Mouse (Mus musculus) erythroblast, adult 5-6 weeks (primary cell): ENCODE results near the gene Syt3. TPM values are rescaled to one million over a fixed set of nuclear protein-coding genes. Genes with fewer than 3 reads are reported as not detected.

Experiments used
- ATAC-seq: replicated peaks from 2 replicates; pipeline ENCODE4 v1.8.0; 2016; ENCODE audit warnings: moderate number of reproducible peaks, mild to moderate bottlenecking, moderate TSS enrichment, inconsistent platforms; ENCODE audit not compliant: poor library complexity, low FRiP score, severe bottlenecking
- total RNA-seq, 2 experiments: library from RNA; stranded (forward) in 1 of 2; stranded (reverse) in 1 of 2; fragments of 150-400 nt in 1 of 2; fragments of 200-764, 138-1000 nt in 1 of 2; gene quantifications; 2 replicates each; pipeline versions ENCODE4 v1.2.3 to v1.2.4; 2015 to 2017; ENCODE audit warnings: low replicate concordance in 2 of 2

Syt3 gene
- total RNA-seq, 2 experiments from 2014 or later, result not detected

DNA sequence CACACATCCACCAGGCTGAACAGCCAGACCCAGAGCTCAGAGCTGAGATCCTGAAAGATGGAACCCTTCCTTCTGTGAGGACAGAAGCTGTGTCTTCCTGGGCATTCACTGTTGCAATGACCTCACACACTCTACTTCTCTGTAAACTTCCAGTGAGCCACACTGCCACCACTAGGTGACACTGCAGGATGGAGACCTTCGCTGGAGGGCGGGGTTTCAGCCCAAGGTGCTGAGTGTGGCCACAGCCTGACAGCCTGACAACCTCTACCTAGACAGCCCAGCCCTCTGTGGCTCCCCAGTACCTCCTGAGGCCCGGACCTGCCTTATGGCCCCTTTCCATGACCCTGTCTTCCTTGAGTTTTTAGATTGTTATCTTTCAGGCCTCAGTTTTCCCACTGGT, 14.7 kb downstream of the Syt3 start:
- 0 out of 2 replicates have a peak, but pooled peaks have one; percentile 52 for ATAC-seq

DNA sequence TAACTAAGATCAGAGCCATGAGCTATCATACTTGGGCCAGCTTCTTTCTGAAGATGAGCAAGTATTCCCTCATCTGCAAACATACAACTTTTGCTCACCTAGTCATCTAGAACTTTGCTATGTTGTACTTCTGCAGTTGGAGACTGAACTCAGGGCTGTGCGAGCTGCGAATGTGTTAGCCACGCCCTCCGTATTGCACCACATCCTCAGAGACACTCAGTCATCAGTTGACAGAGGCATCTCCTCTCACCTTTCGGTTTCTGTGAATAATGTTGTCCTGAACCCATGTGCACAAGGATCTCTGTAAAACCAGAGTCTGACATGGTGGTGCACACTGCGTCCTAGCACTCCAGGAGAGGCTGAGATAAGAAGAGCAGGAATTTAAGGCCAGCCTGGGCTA, 17.8 kb downstream of the Syt3 start:
- ATAC-seq, result no peak

GRCm38 (mm10) chr7:44405346-44406014, 21.6 kb downstream of the Syt3 start:
- peak; percentile 58; the same call in 1 of the 2 replicates for ATAC-seq

DNA sequence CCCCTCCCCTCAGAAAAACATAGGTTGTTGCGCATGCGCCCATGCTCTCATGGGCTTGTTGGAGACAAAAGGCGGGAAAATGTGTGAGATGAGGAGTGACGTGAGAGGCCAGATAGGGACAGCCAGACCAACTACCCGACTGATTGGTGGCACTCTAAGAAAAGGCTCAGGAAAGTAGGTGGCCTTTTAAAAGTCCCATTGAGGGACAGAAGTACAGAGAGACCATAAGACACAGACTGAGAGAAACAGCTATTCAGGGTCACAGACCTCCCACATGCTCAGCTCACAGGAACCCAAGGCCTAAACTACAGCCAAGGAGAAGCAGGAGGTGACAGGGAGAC, 22.1 kb downstream of the Syt3 start:
- 0 out of 2 replicates have a peak, but pooled peaks have one; percentile 30 for ATAC-seq

DNA sequence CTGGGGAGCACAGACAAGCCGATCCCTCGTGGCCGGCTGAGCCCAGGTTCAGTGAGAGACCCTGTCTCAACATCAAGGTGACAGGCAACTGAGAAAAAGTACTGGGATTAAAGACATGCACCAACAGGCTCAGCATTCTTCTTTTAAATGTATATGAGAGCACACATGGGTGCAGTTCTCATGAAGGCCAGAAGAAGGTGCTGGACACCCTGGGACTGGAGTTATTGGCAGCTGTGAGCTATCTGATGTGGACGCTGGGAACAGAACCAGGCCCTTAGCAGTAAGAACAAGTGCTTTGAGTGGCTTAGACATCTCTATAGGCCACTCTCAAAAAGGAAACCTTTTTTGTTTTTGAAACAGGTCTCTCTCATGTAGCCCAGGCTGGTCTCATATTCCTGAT, 27.2 kb downstream of the Syt3 start:
- no peak for ATAC-seq

DNA sequence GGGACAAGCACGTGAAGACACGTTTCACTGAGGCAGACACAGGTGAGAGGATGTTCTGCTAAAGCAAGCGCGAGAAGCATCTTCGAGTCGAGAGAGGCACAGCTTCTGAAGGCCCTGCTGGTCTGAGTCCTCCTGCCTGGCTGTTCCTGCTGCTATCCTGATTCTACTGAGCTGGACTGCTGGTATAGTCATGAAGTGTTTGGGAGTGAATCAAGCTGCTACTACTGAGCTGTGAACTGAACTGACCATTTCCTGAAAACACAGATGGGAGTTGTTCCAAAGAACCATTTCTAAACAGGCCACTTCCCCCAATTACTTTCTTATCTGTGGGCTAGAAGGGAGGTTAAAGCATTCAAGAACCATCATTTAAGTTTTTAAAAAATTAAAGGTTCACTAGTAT, 29.4 kb downstream of the Syt3 start:
- no peak for ATAC-seq

- ATAC-seq, result no peak
These were observed 43.8 kb downstream of the Syt3 start for GRCm38 (mm10) chr7:44427666-44428065.

GRCm38 (mm10) chr7:44428171-44428950, 44.5 kb downstream of the Syt3 start:
- ATAC-seq, result no peak

DNA sequence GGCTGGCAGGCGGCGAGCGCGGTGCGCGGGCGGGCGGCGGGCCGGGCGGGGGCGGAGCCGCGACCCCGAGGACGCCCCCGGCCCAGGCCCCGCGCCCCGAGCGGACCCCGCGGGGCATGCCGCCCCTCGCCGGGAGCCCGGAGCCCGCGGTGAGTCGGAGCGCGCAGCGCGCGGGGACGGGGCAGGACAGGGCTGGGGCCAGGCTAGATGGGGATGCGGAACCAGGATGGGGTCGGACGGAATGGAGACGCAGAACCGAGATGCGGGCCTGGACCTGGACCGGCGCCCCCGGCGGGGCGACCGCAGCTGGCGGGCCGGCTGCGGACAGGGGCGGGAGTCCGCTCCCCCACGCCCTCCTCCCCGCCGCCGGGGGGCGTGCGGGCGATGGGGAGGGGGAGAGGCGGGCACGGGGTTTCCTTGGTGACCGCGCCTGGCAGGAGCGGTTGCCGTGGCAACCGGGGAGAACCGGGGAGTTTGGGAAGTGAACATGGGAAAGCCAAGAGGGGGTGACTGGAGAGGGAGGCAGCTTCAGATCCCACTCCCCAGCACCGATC, 45.1 kb downstream of the Syt3 start, which contains the start of gene Lrrc4b:
Gene Lrrc4b, plus strand, starts transcription at position 51 of the 554 bp plus-strand sequence.
- ATAC-seq, result no peak

- no peak for ATAC-seq
These were observed 45.9 kb downstream of the Syt3 start for GRCm38 (mm10) chr7:44429534-44430488.

DNA sequence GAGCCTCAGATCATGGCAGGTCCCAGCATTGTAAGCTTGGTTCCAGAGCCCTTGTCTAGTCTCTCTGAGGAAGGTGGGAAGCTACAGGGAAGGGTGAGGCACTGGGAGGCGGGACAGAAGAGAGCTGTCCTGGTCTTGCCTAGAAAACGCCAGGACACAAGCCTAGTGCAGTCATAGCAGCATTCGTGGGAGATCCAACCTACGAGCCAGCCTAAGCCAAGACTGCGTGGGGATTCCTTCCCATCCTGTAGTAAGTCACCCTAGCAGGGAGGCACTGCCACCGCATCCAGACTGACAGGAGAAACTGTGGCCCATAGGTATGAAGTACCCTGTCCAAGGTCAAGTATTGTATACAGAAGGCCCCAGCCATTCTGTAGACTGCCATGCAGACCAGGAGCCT, 48.6 kb downstream of the Syt3 start:
- ATAC-seq, result no peak

GRCm38 (mm10) chr7:44433371-44433770, 49.5 kb downstream of the Syt3 start:
- ATAC-seq, result no peak

- ATAC-seq, result no peak
These were observed 50.2 kb downstream of the Syt3 start for GRCm38 (mm10) chr7:44434089-44434488.

DNA sequence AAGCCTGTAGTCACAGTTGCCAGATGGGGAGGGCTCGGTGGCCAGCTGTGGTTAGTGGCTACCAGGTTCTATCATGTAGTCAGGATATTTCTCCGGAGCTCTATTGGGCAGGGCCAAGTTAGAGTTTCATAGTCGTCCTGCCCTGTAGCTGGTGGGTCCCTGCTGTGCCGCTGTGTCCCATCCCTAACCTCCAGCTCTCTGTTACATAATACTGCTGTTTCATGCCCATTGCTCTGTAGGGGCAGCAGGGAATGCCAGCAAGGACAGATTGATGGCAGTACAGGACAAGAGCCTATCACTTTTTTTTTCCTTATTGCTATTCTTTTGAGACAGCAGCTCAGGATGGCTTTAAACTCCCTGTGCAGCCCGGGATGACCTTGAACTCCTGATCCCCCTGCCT, 51.9 kb downstream of the Syt3 start:
- no peak for ATAC-seq

DNA sequence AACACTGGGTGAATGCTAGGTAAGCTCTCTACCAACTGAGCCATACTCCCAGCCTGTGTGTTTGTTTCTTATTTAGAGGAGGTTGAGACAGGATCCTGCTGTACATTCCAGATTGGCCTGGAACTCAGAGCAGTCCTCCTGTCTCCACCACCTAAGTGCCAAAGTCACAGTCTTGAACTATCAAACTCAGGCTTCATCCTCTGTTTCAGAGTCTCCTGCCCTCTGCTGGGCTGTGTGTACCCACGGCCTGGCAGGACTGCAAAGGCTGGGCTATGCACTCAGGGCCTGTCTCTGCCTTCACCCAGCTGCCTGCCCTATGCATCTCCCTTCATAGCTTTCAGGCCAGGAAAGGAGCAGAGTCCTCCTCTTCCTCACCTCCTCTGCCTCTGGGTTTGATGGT, 52.4 kb downstream of the Syt3 start:
- ATAC-seq, result no peak

GRCm38 (mm10) chr7:44437188-44437587, 53.3 kb downstream of the Syt3 start:
- no peak for ATAC-seq

DNA sequence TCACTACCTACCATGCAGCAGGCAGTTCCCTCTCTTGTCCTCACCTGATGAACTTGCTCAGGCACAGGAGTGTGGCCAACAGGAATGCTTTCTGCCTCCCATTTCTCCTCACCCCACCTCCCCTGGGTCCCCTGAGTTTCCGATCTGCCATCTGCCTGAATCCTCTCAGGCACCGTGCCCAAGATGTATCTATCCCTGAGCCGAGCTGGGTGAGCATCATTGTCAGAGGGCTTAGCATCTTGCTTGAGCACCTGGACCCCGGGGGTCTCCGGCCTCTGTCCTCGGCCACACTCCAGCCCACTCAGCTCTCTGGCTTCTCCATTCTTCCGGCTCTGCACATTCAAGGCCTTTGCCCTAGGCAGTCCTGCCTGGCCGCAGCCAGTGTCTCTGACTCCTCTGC, 54.0 kb downstream of the Syt3 start:
- no peak for ATAC-seq

DNA sequence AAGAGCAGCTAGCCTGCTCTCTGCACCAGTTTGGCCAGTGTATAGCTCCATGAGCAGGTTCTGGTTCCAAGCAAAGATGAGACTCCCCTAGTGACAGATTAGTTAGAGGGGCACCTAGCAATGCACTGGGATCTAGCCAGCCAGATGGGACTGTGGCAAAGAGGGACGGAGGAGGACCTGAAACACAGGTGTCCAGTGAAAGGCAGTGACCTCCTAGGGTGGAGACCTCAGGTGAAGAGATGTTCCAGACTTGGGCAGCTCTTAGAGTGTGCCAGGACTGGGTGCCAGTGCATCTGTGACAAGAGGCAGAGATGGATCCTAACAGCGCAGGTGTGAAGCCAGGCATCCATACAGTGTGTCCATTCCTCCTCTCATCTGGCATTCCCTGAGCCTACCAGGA, 55.8 kb downstream of the Syt3 start:
- no peak for ATAC-seq

GRCm38 (mm10) chr7:44440479-44440878, 56.6 kb downstream of the Syt3 start:
- no peak for ATAC-seq

DNA sequence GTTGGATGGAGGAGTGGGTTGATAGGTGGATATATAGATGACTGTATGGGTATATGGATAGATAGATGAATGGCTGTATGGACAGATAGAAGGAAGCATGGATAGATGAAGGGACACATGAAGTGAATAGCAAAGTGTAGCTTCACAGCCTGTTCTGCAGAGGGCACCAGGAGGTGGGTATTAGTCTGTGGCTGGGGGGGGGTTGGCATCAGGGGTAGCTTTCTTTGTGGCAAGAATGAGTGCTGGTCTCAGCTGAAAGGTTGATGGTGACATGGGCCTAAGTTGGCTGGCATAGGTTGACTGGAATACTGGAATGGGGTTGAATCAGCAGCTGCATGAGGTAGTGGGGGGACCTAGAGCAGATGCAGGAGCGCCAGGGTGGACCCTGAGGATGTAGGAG, 57.3 kb downstream of the Syt3 start:
- no peak for ATAC-seq
